Mouse (Mus musculus) hindbrain, postnatal 0 days (tissue): ENCODE data around the gene Tmem169. TPM values are rescaled to one million over a fixed set of nuclear protein-coding genes. Genes with fewer than 3 reads are reported as not detected.

Experiments used
- ATAC-seq: fragments of 200-750 bp; cut with Nextera tagmentation; 2 replicates; pipeline ENCODE4 v1.8.0; 2017; ENCODE audit warnings: mild to moderate bottlenecking, moderate TSS enrichment, moderate library complexity
- DNase-seq: peaks from one replicate; pipeline ENCODE4 v3.0.0-alpha.2; 2015; ENCODE audit warnings: low spot score
- H3K27ac ChIP-seq: fragments of 300-500 bp; sonication (generic); 2 replicates; pipeline ENCODE4 v1.5.1; 2014; ENCODE audit warnings: mild to moderate bottlenecking
- H3K27me3 ChIP-seq: fragments of 300-500 bp; sonication (generic); 2 replicates; pipeline ENCODE4 v1.6.1; 2014; ENCODE audit warnings: low read length, mixed read lengths; ENCODE audit not compliant: insufficient read depth
- H3K36me3 ChIP-seq: fragments of 300-500 bp; sonication (generic); 2 replicates; pipeline ENCODE4 v1.6.1; 2014; ENCODE audit warnings: low read length, mixed read lengths; ENCODE audit not compliant: insufficient read depth
- H3K4me1 ChIP-seq: fragments of 300-500 bp; sonication (generic); 2 replicates; pipeline ENCODE4 v1.6.1; 2014; ENCODE audit warnings: antibody characterized with exemption, low read length, mixed read lengths; ENCODE audit not compliant: insufficient read depth
- H3K4me2 ChIP-seq: fragments of 300-500 bp; sonication (generic); 2 replicates; pipeline ENCODE4 v1.6.1; 2014; ENCODE audit warnings: low read depth, mild to moderate bottlenecking, low read length, moderate library complexity, mixed read lengths
- H3K4me3 ChIP-seq: fragments of 300-500 bp; sonication (generic); 2 replicates; pipeline ENCODE4 v1.5.1; 2014; ENCODE audit warnings: low read length
- H3K9ac ChIP-seq: fragments of 300-500 bp; sonication (generic); replicated peaks from 2 replicates; pipeline ENCODE4 v1.6.1; 2014; ENCODE audit warnings: mild to moderate bottlenecking, low read length, moderate library complexity, mixed read lengths
- H3K9me3 ChIP-seq: fragments of 300-500 bp; sonication (generic); 2 replicates; pipeline ENCODE4 v1.6.1; 2016; ENCODE audit warnings: low read length, mixed read lengths
- CTCF ChIP-seq: IDR thresholded peaks from 2 replicates; pipeline ENCODE4 v1.5.1; 2016; ENCODE audit warnings: antibody characterized with exemption, control low read depth, low read depth
- WGBS: fragments of 180-500 bp; shearing (Covaris S2); extraction: QIAGEN DNeasy Blood & Tissue Kit; methylation state at CpG from one replicate; pipeline ENCODE4 v1.1.7; 2014; 5-methylcytosine and 5-hydroxymethylcytosine counted together
- polyA plus RNA-seq: library from polyadenylated mRNA; unstranded; fragments of >200 nt; fragmentation: Nextera tagmentation; extraction: Ambion mirVana; gene quantifications from 2 replicates; pipeline ENCODE4 v1.2.1, GENCODE M21; 2015
- total RNA-seq: library from RNA; depleted of rRNA; stranded (reverse); fragments of >200 nt; gene quantifications from 2 replicates; pipeline ENCODE4 v1.2.3, GENCODE M21; 2014

The Tmem169 gene
- total and polyA plus RNA-seq, 2 experiments from 2014 or later = 25.3 to 37.0 TPM

DNA sequence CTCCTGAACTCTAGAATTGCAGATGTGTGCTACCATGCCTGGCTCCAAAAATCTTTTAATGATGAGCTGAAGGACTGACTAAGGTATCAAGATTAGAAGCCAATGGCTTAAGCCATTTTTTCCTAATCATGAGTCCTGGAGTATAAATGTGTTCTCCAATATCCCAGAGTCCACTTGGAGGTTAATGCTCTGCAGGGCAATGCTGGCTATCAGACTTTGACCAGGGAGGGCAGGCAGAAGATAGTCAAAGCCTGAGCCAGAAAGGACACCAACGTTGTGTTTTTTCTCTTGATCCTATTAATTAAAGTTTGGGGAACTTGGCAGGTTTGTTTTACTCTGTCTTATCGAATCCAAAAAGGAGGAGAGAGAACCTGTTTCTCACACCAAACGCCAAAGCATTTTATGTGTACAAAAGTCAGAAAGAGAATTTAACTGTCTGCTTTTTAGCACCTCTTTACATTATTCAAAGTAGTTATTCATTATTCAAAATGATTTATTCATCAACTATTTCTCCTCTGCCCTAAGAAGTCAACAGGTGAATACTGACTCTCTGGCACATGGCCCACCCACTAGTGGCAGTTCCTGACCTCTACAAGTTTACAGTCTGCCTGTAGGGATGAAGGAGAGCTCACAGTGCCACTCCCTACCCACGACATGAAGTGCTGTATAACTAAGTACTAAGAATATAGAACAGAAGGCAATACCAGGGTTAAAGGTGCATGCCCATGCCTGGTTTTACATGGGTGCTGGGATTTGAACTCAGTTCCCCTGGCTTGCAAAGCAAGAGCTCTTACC, 9.9 kb downstream of the Tmem169 start:
- no peak for TF ChIP-seq CTCF
- DNase-seq (no peak), ATAC-seq (no peak)
- Histone ChIP-seq H3K27ac (no peak overlapping the region), H3K4me1 (no peaks in the 10 kb centered on the region), H3K36me3 (no peaks in the 10 kb centered on the region), H3K4me2 (no peak overlapping the region), H3K27me3 (no peaks in the 10 kb centered on the region), H3K9ac (no peak overlapping the region), H3K4me3 (no peak overlapping the region), H3K9me3 (no peaks in the 10 kb centered on the region)
- 75% methylated on average over 4 of the region's 4 CpGs for WGBS

GRCm38 (mm10) chr1:72295746-72296145, 11.6 kb downstream of the Tmem169 start:
- 84% methylated on average over 8 of the region's 8 CpGs for WGBS
- no peak overlapping the region for H3K9ac ChIP-seq
- DNase-seq = no peak

GRCm38 (mm10) chr1:72301845-72302244, 17.7 kb downstream of the Tmem169 start:
- TF ChIP-seq CTCF = no peak
- Histone ChIP-seq H3K4me1 (no peaks in the 10 kb centered on the region), H3K27ac (no peak overlapping the region), H3K4me2 (no peak overlapping the region), H3K9me3 (no peaks in the 10 kb centered on the region), H3K36me3 (no peaks in the 10 kb centered on the region), H3K27me3 (no peaks in the 10 kb centered on the region), H3K9ac (no peak overlapping the region), H3K4me3 (no peak overlapping the region)
- ATAC-seq = no peak
- WGBS = 92% methylated on average over 1 of the region's 1 CpGs
- DNase-seq = peak; percentile 16

More at GRCm38 (mm10) chr1:72295746-72296145, 11.6 kb downstream of the Tmem169 start:
- Histone ChIP-seq H3K4me1 (no peaks in the 10 kb centered on the region), H3K27me3 (no peaks in the 10 kb centered on the region), H3K4me3 (no peak overlapping the region), H3K27ac (no peak overlapping the region), H3K9me3 (no peaks in the 10 kb centered on the region), H3K4me2 (no peak overlapping the region), H3K36me3 (no peaks in the 10 kb centered on the region)
- TF ChIP-seq CTCF = no peak
- ATAC-seq = no peak

DNA sequence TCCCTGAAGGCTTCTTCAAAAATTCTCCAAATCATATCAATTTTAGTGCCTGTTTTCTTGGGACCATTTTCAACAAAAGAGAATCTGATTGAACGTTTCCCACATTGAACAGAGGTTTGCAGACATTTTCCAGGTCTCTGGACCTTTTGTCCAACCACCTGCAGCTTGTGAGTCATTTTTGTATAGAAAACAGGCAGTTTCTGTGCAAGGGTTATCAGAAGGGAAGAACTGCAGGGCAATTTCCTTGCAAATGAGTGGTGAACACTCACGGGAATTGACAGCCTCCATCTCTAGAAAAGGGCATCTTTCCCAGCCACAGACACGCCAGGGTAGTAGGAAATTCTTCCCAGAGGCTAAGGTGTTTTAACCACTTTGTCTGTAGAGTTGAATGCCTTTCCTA, 22.1 kb downstream of the Tmem169 start:
- ATAC-seq = no peak
- Histone ChIP-seq H3K27me3 (no peaks in the 10 kb centered on the region), H3K4me2 (peak overlapping the region; percentile 77; the same call in 1 of the 2 replicates), H3K27ac (0 out of 2 replicates have a peak overlapping the region, but pooled peaks have one; percentile 84), H3K9ac (no peak overlapping the region), H3K36me3 (no peaks in the 10 kb centered on the region), H3K4me1 (0 out of 2 replicates have a peak, but pooled peaks cover 4% of the 10 kb centered on the region), H3K4me3 (no peak overlapping the region), H3K9me3 (no peaks in the 10 kb centered on the region)
- 43% methylated on average over 3 of the region's 3 CpGs for WGBS
- TF ChIP-seq CTCF = no peak
- no peak for DNase-seq

GRCm38 (mm10) chr1:72306679-72307181, 22.6 kb downstream of the Tmem169 start:
- ATAC-seq (peak; percentile 86), DNase-seq (peak; percentile 14)
- Histone ChIP-seq H3K27me3 (no peaks in the 10 kb centered on the region), H3K9ac (peak overlapping the region; percentile 78), H3K4me3 (peak overlapping the region; percentile 62), H3K4me1 (0 out of 2 replicates have a peak, but pooled peaks cover 4% of the 10 kb centered on the region), H3K9me3 (no peaks in the 10 kb centered on the region), H3K27ac (peak overlapping the region; percentile 84), H3K4me2 (peak overlapping the region; percentile 77), H3K36me3 (no peaks in the 10 kb centered on the region)
- WGBS = 2% methylated on average over 11 of the region's 11 CpGs
- peak; percentile 54 for TF ChIP-seq CTCF

DNA sequence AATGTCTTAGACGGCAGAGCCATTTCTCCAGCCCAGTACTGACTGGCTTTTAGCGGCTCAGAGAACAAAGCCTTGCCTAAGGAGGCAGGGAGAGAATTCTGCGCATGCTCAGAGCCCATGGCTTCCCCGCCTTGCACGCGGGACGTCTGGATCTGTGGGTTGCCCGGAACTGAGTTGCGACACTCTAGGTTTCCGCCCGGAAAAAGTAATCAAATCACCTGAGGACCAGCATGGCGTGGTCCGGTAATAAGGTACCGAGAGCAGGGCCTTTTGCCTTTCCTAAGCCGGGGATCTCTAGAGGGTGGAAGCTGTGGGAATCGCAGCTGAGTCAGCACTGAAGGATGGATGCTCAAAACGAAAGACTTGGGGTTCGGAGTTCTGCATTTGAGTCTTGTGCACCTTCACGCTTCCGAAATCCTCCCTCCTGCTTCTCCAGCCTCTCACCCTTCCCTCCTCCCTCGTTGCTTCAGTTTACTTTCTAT, 23.2 kb downstream of the Tmem169 start, which contains the start of gene Xrcc5:
TSS of gene Xrcc5 (plus strand) at position 105 of the 482 bp plus-strand sequence.
- TF ChIP-seq CTCF = no peak
- under 1% methylated on average over 21 of the region's 21 CpGs for WGBS
- Histone ChIP-seq H3K4me3 (peak within 1 kb of the TSS; percentile 62), H3K9me3 (no peaks in the 10 kb centered on the region), H3K4me1 (0 out of 2 replicates have a peak, but pooled peaks cover 4% of the 10 kb centered on the region), H3K4me2 (peak within 1 kb of the TSS; percentile 77), H3K9ac (peak within 1 kb of the TSS; percentile 78), H3K27me3 (no peaks in the 10 kb centered on the region), H3K36me3 (no peaks in the 10 kb centered on the region), H3K27ac (peak within 1 kb of the TSS; percentile 84)
- ATAC-seq (peak; percentile 98), DNase-seq (peak; percentile 99)
